Mouse (Mus musculus) liver, embryonic 14.5 days (tissue): ENCODE data around the gene Cercam. TPM values are rescaled to one million over a fixed set of nuclear protein-coding genes. Genes with fewer than 3 reads are reported as not detected.
A peak's percentile ranks its signal among the peaks of the same experiment; 100 is the strongest.

Experiments
- ATAC-seq: fragments of 200-750 bp; cut with Nextera tagmentation; 2 replicates; pipeline ENCODE4 v1.8.0; 2017; ENCODE audit warnings: moderate number of reproducible peaks, mild to moderate bottlenecking, moderate library complexity; ENCODE audit not compliant: insufficient read depth
- DNase-seq, 3 experiments: peaks; one replicate each; pipeline ENCODE4 v3.0.0-alpha.2; 2012 to 2013; ENCODE audit warnings: low read depth in 3 of 3, low spot score in 3 of 3
- H3K27ac ChIP-seq: fragments of 300-500 bp; sonication (generic); 2 replicates; pipeline ENCODE4 v1.5.1; 2014; ENCODE audit warnings: moderate library complexity, mild to moderate bottlenecking, control low read depth, inconsistent platforms
- H3K27me3 ChIP-seq: fragments of 300-500 bp; sonication (generic); 2 replicates; pipeline ENCODE4 v1.6.1; 2014; ENCODE audit warnings: mild to moderate bottlenecking, low read length, moderate library complexity; ENCODE audit not compliant: control insufficient read depth, insufficient read depth
- H3K36me3 ChIP-seq: fragments of 300-500 bp; sonication (generic); replicated peaks from 2 replicates; pipeline ENCODE4 v1.6.1; 2014; ENCODE audit warnings: low read depth; ENCODE audit not compliant: control insufficient read depth, insufficient read depth
- H3K4me1 ChIP-seq, 2 experiments: fragments of 200-500 bp in 1 of 2; fragments of 300-500 bp in 1 of 2; sonication (generic) in 1 of 2; replicated peaks; 2 replicates each; pipeline ENCODE4 v1.6.1; 2012 to 2014; ENCODE audit warnings: antibody characterized with exemption in 1 of 2, inconsistent platforms in 1 of 2, low read length in 1 of 2; ENCODE audit not compliant: control insufficient read depth in 2 of 2, insufficient read depth in 2 of 2
- H3K4me2 ChIP-seq: fragments of 300-500 bp; sonication (generic); 2 replicates; pipeline ENCODE4 v1.6.1; 2014; ENCODE audit warnings: low read depth, mild to moderate bottlenecking, control low read depth, moderate library complexity
- H3K4me3 ChIP-seq, 2 experiments: fragments of 200-500 bp in 1 of 2; fragments of 300-500 bp in 1 of 2; sonication (generic) in 1 of 2; 2 replicates each; pipeline ENCODE4 v1.5.1; 2012 to 2014; ENCODE audit warnings: low read depth in 2 of 2, low read length in 2 of 2, mild to moderate bottlenecking in 2 of 2, control low read depth in 1 of 2, inconsistent platforms in 1 of 2, moderate library complexity in 1 of 2; ENCODE audit not compliant: insufficient read depth in 1 of 2
- H3K9ac ChIP-seq: fragments of 300-500 bp; sonication (generic); replicated peaks from 2 replicates; pipeline ENCODE4 v1.6.1; 2014; ENCODE audit warnings: mild to moderate bottlenecking, control low read depth, moderate library complexity
- H3K9me3 ChIP-seq: fragments of 300-500 bp; sonication (generic); 2 replicates; pipeline ENCODE4 v1.6.1; 2016; ENCODE audit warnings: low read length, mixed read lengths; ENCODE audit not compliant: control insufficient read depth
- CTCF ChIP-seq: IDR thresholded peaks from 2 replicates; pipeline ENCODE4 v1.5.1; 2016; ENCODE audit warnings: antibody characterized with exemption, low read depth, control low read depth
- EP300 ChIP-seq: IDR thresholded peaks from 2 replicates; pipeline ENCODE4 v1.6.1; 2016; ENCODE audit warnings: antibody characterized with exemption, low read depth
- WGBS: fragments of 180-500 bp; shearing (Covaris S2); extraction: QIAGEN DNeasy Blood & Tissue Kit; methylation state at CpG from one replicate; pipeline ENCODE4 v1.1.7; 2014; ENCODE audit not compliant: insufficient replicate concordance; 5-methylcytosine and 5-hydroxymethylcytosine counted together
- microRNA-seq: library from miRNA; unstranded; fragments of <30 nt; microRNA quantifications from one replicate; pipeline ENCODE4, GENCODE M21; 2016
- polyA plus RNA-seq, 2 experiments: library from polyadenylated mRNA; depleted of rRNA in 1 of 2; stranded (reverse) in 1 of 2; unstranded in 1 of 2; fragments of >200 nt; fragmentation: Nextera tagmentation in 1 of 2; extraction: Ambion mirVana in 1 of 2; gene quantifications; 2 replicates each; pipeline versions ENCODE4 v1.2.1 to v1.2.3; 2012 to 2014

The Cercam gene
- polyA plus RNA-seq, 2 experiments: 16.6 to 20.1 TPM

DNA sequence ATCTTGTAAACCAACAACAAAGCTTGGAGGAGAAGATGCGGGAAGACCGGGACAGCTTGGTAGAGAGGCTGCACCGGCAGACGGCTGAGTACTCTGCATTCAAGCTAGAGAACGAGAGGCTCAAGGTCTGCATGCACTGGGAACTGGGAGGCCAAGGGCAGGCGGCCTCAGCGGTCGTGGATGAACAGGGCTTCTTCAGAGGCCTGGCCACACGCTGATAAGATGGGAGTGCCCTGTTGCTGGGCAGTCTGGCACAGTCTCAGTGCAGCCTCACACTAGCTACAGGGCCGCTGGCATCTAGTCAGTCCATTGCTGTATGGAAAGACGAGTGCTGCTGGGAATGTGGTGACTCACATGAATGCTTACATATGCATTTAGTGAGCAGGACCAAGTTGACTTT lies 48.7 kb downstream of the Cercam start:
- ATAC-seq: peak; percentile 95
- DNase-seq: peak; percentile 44 to 54 (median 44)
- Histone ChIP-seq H3K27ac (peak overlapping the region; percentile 70), H3K27me3 (no peaks in the 10 kb centered on the region), H3K36me3 (peaks cover 71% of the 10 kb centered on the region), H3K4me3 (no peak overlapping the region), H3K4me1 (peaks cover 8 to 13% of the 10 kb centered on the region in 2 experiments), H3K9me3 (no peaks in the 10 kb centered on the region), H3K4me2 (peak overlapping the region; percentile 36), H3K9ac (peak overlapping the region; percentile 14)
- TF ChIP-seq EP300 (peak; percentile 39; the same call in 1 of the 2 replicates), CTCF (no peak)
- WGBS: 41% methylated on average over 11 of the region's 11 CpGs

DNA sequence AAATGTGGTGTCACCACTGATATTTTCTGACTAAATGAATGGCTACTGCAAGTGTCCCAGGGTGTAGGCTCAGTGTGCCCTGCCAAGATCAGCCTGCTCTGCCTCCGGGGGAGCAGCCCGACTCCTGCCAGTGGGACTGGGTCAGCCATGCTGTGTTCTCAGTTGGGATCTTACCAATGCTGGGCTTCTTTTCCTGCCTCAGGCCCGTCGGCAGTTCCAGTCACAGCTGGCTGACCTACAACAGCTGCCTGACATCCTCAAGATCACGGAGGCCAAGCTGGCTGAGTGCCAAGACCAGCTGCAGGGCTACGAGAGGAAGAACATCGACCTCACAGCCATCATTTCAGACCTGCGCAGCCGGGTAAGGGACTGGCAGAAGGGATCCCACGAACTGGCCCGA lies 53.0 kb downstream of the Cercam start:
- TF ChIP-seq EP300: no peak
- no peak for TF ChIP-seq CTCF
- H3K9ac ChIP-seq: no peak overlapping the region
- no peak overlapping the region for H3K4me2 ChIP-seq
- H3K4me1 ChIP-seq: peaks cover 4 to 11% of the 10 kb centered on the region in 2 experiments
- no peak overlapping the region for H3K4me3 ChIP-seq
- peaks cover 74% of the 10 kb centered on the region for H3K36me3 ChIP-seq
- no peak overlapping the region for H3K27ac ChIP-seq
- DNase-seq: no peak
- WGBS: 74% methylated on average over 11 of the region's 11 CpGs
- no peaks in the 10 kb centered on the region for H3K9me3 ChIP-seq
- H3K27me3 ChIP-seq: no peaks in the 10 kb centered on the region
- no peak for ATAC-seq

DNA sequence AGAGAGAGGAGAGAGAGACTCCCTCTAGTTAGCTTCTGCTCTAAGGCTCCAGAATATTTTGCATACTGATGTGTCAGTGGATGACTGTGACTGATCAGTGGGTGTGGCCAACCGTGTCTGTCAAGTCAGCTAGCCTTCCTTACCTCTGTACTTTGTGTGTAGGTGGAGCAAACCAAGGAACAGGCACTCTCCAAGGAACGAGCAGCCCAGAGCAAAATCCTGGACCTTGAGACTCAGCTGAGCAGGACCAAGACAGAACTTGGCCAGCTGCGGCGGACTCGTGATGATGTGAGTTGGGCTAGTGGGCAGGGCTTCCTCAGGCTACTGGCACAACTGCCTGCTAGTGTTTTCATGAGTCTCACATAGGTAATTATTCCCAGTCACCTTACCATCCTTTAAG lies 57.6 kb downstream of the Cercam start:
- no peak for ATAC-seq
- H3K4me2 ChIP-seq: no peak overlapping the region

DNA sequence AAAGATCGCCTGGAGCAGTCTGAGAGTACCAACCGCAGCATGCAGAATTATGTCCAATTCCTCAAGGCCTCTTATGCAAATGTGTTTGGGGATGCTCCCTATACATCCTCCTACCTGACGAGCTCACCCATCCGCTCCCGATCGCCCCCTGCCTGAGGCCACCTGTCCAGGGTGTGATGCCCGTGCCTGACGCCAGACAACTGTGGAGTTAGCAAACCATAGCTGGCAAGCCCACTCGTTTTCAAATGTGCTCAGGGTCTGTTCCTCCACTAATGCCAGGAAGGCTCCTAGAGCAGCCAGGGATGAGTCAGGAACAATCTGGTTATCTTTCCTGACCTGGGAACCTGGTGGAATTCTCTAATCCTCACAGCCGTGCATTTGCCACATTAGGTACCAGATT lies 61.5 kb downstream of the Cercam start:
- Histone ChIP-seq H3K4me3 (no peak overlapping the region), H3K9ac (no peak overlapping the region), H3K4me1 (peaks cover 0 to 2% of the 10 kb centered on the region in 2 experiments; a peak in 1 of 4 replicates), H3K27me3 (no peaks in the 10 kb centered on the region), H3K27ac (no peak overlapping the region), H3K36me3 (peaks cover 41% of the 10 kb centered on the region), H3K9me3 (no peaks in the 10 kb centered on the region), H3K4me2 (no peak overlapping the region)
- DNase-seq (no peak), ATAC-seq (no peak)
- WGBS: 84% methylated on average over 10 of the region's 10 CpGs
- no peak for TF ChIP-seq CTCF

More for the DNA sequence above, 57.6 kb downstream of the Cercam start:
- no peaks in the 10 kb centered on the region for H3K9me3 ChIP-seq
- H3K4me3 ChIP-seq: no peak overlapping the region
- H3K27me3 ChIP-seq: no peaks in the 10 kb centered on the region
- DNase-seq: no peak
- no peaks in the 10 kb centered on the region for H3K4me1 ChIP-seq
- no peak overlapping the region for H3K9ac ChIP-seq
- 82% methylated on average over 5 of the region's 5 CpGs for WGBS
- no peak overlapping the region for H3K27ac ChIP-seq
- TF ChIP-seq EP300 (no peak), CTCF (no peak)
- H3K36me3 ChIP-seq: peaks cover 73% of the 10 kb centered on the region

DNA sequence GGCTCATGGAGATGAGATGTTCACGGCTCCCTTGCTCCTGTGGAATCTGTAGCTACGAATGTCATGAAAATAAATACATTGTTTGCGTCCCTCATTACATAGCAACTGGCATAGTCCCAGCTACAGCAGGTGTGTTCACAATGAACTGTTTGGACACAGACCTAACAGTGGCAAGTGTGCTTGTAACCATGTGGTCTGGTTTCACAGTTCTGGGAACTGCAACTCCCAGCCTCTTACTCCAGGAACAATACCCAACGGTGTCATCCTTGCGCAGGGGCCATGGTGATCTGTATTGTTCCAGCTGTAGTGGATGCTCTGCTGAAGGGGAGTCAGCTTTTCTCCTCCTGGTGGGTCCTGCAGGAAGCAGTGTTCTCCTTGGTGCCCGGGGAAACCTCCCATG lies 62.2 kb downstream of the Cercam start:
- Histone ChIP-seq H3K27me3 (no peaks in the 10 kb centered on the region), H3K36me3 (peaks cover 34% of the 10 kb centered on the region), H3K4me2 (no peak overlapping the region), H3K9ac (no peak overlapping the region), H3K27ac (no peak overlapping the region), H3K9me3 (no peaks in the 10 kb centered on the region), H3K4me1 (peaks cover 0 to 6% of the 10 kb centered on the region in 2 experiments; a peak in 2 of 4 replicates), H3K4me3 (no peak overlapping the region)
- DNase-seq: no peak
- WGBS: 88% methylated on average over 6 of the region's 6 CpGs
- ATAC-seq: no peak
- TF ChIP-seq CTCF: no peak
- no peak for TF ChIP-seq EP300

Small RNA genes within 50 kb of the gene (microRNA-seq; reads per million reads assigned to microRNA genes)
- gene Mir219a-2 (not detected), gene Mir219b (not detected)

Other genes with a start within 250 kb of the Cercam start
- 10.1 and 11.1 TPM in 2 replicates for gene Rapgef1, start 249.4 kb upstream of the Cercam start, polyA plus RNA-seq (2012; rRNA removed)
- 3.9 and 5.5 TPM in 2 replicates for gene Rapgef1, start 249.4 kb upstream of the Cercam start, polyA plus RNA-seq (2014; fragmentation: Nextera tagmentation; extraction: Ambion mirVana)
- 0.39 and 0.64 TPM in 2 replicates for gene Gm13420, start 117.5 kb upstream of the Cercam start, polyA plus RNA-seq (2012; rRNA removed)
- gene Gm13420, start 117.5 kb upstream of the Cercam start, polyA plus RNA-seq (2014; fragmentation: Nextera tagmentation; extraction: Ambion mirVana): 0.34 and 0.38 TPM in 2 replicates
- not detected in 2 replicates for gene Gm13547, start 109.9 kb upstream of the Cercam start, polyA plus RNA-seq (2012; rRNA removed)
- not detected in 2 replicates for gene Gm13547, start 109.9 kb upstream of the Cercam start, polyA plus RNA-seq (2014; fragmentation: Nextera tagmentation; extraction: Ambion mirVana)
- gene Coq4, start 81.7 kb upstream of the Cercam start, polyA plus RNA-seq (2012; rRNA removed): 8.4 and 10.0 TPM in 2 replicates
- 11.6 and 13.4 TPM in 2 replicates for gene Coq4, start 81.7 kb upstream of the Cercam start, polyA plus RNA-seq (2014; fragmentation: Nextera tagmentation; extraction: Ambion mirVana)
- 11.2 and 15.1 TPM in 2 replicates for gene Trub2, start 80.7 kb upstream of the Cercam start, polyA plus RNA-seq (2012; rRNA removed)
- 9.3 and 11.8 TPM in 2 replicates for gene Trub2, start 80.7 kb upstream of the Cercam start, polyA plus RNA-seq (2014; fragmentation: Nextera tagmentation; extraction: Ambion mirVana)
- gene Slc27a4, start 66.5 kb upstream of the Cercam start, polyA plus RNA-seq (2012; rRNA removed): 2.3 and 2.5 TPM in 2 replicates
- gene Slc27a4, start 66.5 kb upstream of the Cercam start, polyA plus RNA-seq (2014; fragmentation: Nextera tagmentation; extraction: Ambion mirVana): 1.5 and 1.9 TPM in 2 replicates
- 14.5 and 17.7 TPM in 2 replicates for gene Urm1, start 49.1 kb upstream of the Cercam start, polyA plus RNA-seq (2012; rRNA removed)
- gene Urm1, start 49.1 kb upstream of the Cercam start, polyA plus RNA-seq (2014; fragmentation: Nextera tagmentation; extraction: Ambion mirVana): 7.4 and 8.4 TPM in 2 replicates
- 21.0 and 29.6 TPM in 2 replicates for gene Odf2, start 20.1 kb downstream of the Cercam start, polyA plus RNA-seq (2012; rRNA removed)
- gene Odf2, start 20.1 kb downstream of the Cercam start, polyA plus RNA-seq (2014; fragmentation: Nextera tagmentation; extraction: Ambion mirVana): 23.5 and 29.1 TPM in 2 replicates
- 11.2 and 13.5 TPM in 2 replicates for gene Gle1, start 66.3 kb downstream of the Cercam start, polyA plus RNA-seq (2012; rRNA removed)
- gene Gle1, start 66.3 kb downstream of the Cercam start, polyA plus RNA-seq (2014; fragmentation: Nextera tagmentation; extraction: Ambion mirVana): 17.6 and 20.5 TPM in 2 replicates
- gene Sptan1, start 96.4 kb downstream of the Cercam start, polyA plus RNA-seq (2012; rRNA removed): 11.5 and 21.1 TPM in 2 replicates
- gene Sptan1, start 96.4 kb downstream of the Cercam start, polyA plus RNA-seq (2014; fragmentation: Nextera tagmentation; extraction: Ambion mirVana): 14.5 and 14.6 TPM in 2 replicates
- 5.6 and 5.8 TPM in 2 replicates for gene Wdr34, start 179.7 kb downstream of the Cercam start, polyA plus RNA-seq (2012; rRNA removed)
- gene Wdr34, start 179.7 kb downstream of the Cercam start, polyA plus RNA-seq (2014; fragmentation: Nextera tagmentation; extraction: Ambion mirVana): 6.0 and 6.8 TPM in 2 replicates
- gene Set, start 188.2 kb downstream of the Cercam start, polyA plus RNA-seq (2012; rRNA removed): 56.1 and 159 TPM in 2 replicates
- 179 and 189 TPM in 2 replicates for gene Set, start 188.2 kb downstream of the Cercam start, polyA plus RNA-seq (2014; fragmentation: Nextera tagmentation; extraction: Ambion mirVana)
- 3.0 and 3.5 TPM in 2 replicates for gene Pkn3, start 208.5 kb downstream of the Cercam start, polyA plus RNA-seq (2012; rRNA removed)
- 1.8 and 2.0 TPM in 2 replicates for gene Pkn3, start 208.5 kb downstream of the Cercam start, polyA plus RNA-seq (2014; fragmentation: Nextera tagmentation; extraction: Ambion mirVana)
- gene Zdhhc12, start 224.5 kb downstream of the Cercam start, polyA plus RNA-seq (2012; rRNA removed): 23.4 and 25.5 TPM in 2 replicates
- gene Zdhhc12, start 224.5 kb downstream of the Cercam start, polyA plus RNA-seq (2014; fragmentation: Nextera tagmentation; extraction: Ambion mirVana): 17.4 and 21.5 TPM in 2 replicates